Mouse (Mus musculus) MEL (cell line): ENCODE measurements around the gene Srsf2. TPM values are rescaled to one million over a fixed set of nuclear protein-coding genes. Genes with fewer than 3 reads are reported as not detected.
A peak's percentile ranks its signal among the peaks of the same experiment; 100 is the strongest.

ENCODE experiments used
- DNase-seq: peaks from one replicate; pipeline ENCODE4 v3.0.0; 2011; ENCODE audit warnings: low read depth, low spot score
- H3K27ac ChIP-seq: 2 replicates; pipeline ENCODE4 v1.5.1; 2012; ENCODE audit warnings: low read depth, mild to moderate bottlenecking, control low read depth, low read length, moderate library complexity; ENCODE audit not compliant: control insufficient read depth
- H3K27me3 ChIP-seq, 2 experiments: fragments of 150-350 bp in 1 of 2; sonication (generic) in 1 of 2; 2 replicates each; pipeline ENCODE4 v1.6.1; 2012; ENCODE audit warnings: low read length in 2 of 2, mild to moderate bottlenecking in 2 of 2, improper control_type of control experiment in 1 of 2, moderate library complexity in 1 of 2; ENCODE audit not compliant: insufficient read depth in 2 of 2, control insufficient read depth in 1 of 2
- H3K36me3 ChIP-seq, 2 experiments: 2 replicates each; pipeline ENCODE4 v1.6.1; 2012 to 2014; ENCODE audit warnings: low read length in 2 of 2, improper control_type of control experiment in 1 of 2, inconsistent platforms in 1 of 2, mild to moderate bottlenecking in 1 of 2; ENCODE audit not compliant: insufficient read depth in 2 of 2, control insufficient read depth in 1 of 2
- H3K4me1 ChIP-seq, 2 experiments: fragments of 150-350 bp in 1 of 2; sonication (generic) in 1 of 2; 2 replicates each; pipeline ENCODE4 v1.6.1; 2012; ENCODE audit warnings: low read length in 2 of 2, improper control_type of control experiment in 1 of 2, mild to moderate bottlenecking in 1 of 2; ENCODE audit not compliant: insufficient read depth in 2 of 2, control insufficient read depth in 1 of 2
- H3K4me3 ChIP-seq, 2 experiments: fragments of 150-350 bp in 1 of 2; sonication (generic) in 1 of 2; 2 replicates each; pipeline ENCODE4 v1.5.1; 2012; ENCODE audit warnings: low read depth in 2 of 2, low read length in 2 of 2, mild to moderate bottlenecking in 2 of 2, moderate library complexity in 2 of 2, control low read depth in 1 of 2, improper control_type of control experiment in 1 of 2; ENCODE audit not compliant: control insufficient read depth in 1 of 2, insufficient read depth in 1 of 2
- H3K79me2 ChIP-seq: 2 replicates; pipeline ENCODE4 v1.6.1; 2012; ENCODE audit warnings: mild to moderate bottlenecking, low read length, moderate library complexity; ENCODE audit not compliant: control insufficient read depth, poor library complexity, insufficient read depth
- H3K9ac ChIP-seq: 2 replicates; pipeline ENCODE4 v1.6.1; 2012; ENCODE audit warnings: low read depth, mild to moderate bottlenecking, control low read depth, low read length, moderate library complexity; ENCODE audit not compliant: control insufficient read depth, poor library complexity, severe bottlenecking
- H3K9me3 ChIP-seq: fragments of 150-350 bp; sonication (generic); replicated peaks from 2 replicates; pipeline ENCODE4 v1.6.1; 2012; ENCODE audit warnings: mild to moderate bottlenecking, low read length, improper control_type of control experiment, moderate library complexity; ENCODE audit not compliant: insufficient read depth
- CHD2 ChIP-seq: IDR thresholded peaks from 2 replicates; pipeline ENCODE4 v1.6.1; 2011; ENCODE audit warnings: low read length, improper control_type of control experiment
- EP300 ChIP-seq, 2 experiments: IDR thresholded peaks; 2 replicates each; pipeline ENCODE4 v1.6.1; 2011; ENCODE audit warnings: improper control_type of control experiment in 2 of 2, low read length in 2 of 2, low read depth in 1 of 2, mild to moderate bottlenecking in 1 of 2
- MAX ChIP-seq: IDR thresholded peaks from 2 replicates; pipeline ENCODE4 v1.6.1; 2011; ENCODE audit warnings: low read length, improper control_type of control experiment
- POLR2A ChIP-seq, 2 experiments: IDR thresholded peaks; 2 replicates each; pipeline ENCODE4 v1.6.1; 2011 to 2012; ENCODE audit warnings: low read length in 2 of 2, mild to moderate bottlenecking in 2 of 2, control low read depth in 1 of 2, improper control_type of control experiment in 1 of 2, low read depth in 1 of 2, moderate library complexity in 1 of 2; ENCODE audit not compliant: control insufficient read depth in 1 of 2, insufficient read depth in 1 of 2, poor library complexity in 1 of 2
- RAD21 ChIP-seq: IDR thresholded peaks from 2 replicates; pipeline ENCODE4 v1.6.1; 2011; ENCODE audit warnings: mild to moderate bottlenecking, low read depth, low read length, improper control_type of control experiment
- USF2 ChIP-seq, 2 experiments: IDR thresholded peaks; 2 replicates each; pipeline ENCODE4 v1.6.1; 2011 to 2012; ENCODE audit warnings: improper control_type of control experiment in 2 of 2, low read length in 2 of 2, borderline replicate concordance in 1 of 2, inconsistent platforms in 1 of 2, low read depth in 1 of 2, mild to moderate bottlenecking in 1 of 2; ENCODE audit not compliant: insufficient read depth in 1 of 2
- ZNF384 ChIP-seq: IDR thresholded peaks from 2 replicates; pipeline ENCODE4 v1.6.1; 2012; ENCODE audit warnings: low read depth, mild to moderate bottlenecking, inconsistent platforms, low read length, improper control_type of control experiment
- polyA plus RNA-seq, 2 experiments: library from polyadenylated mRNA; stranded (reverse) in 1 of 2; unstranded in 1 of 2; fragments of >175 nt in 1 of 2; fragments of >200 nt in 1 of 2; gene quantifications; 2 replicates each; pipeline versions ENCODE4 v1.2.1 to v1.2.4; 2012; ENCODE audit warnings: low replicate concordance in 2 of 2, low read depth in 1 of 2; ENCODE audit not compliant: insufficient read length in 2 of 2, insufficient read depth in 1 of 2, missing spikeins in 1 of 2
- total RNA-seq: library from RNA; depleted of rRNA; stranded (reverse); fragments of 300-350 nt; gene quantifications from 2 replicates; pipeline ENCODE4 v1.2.3, GENCODE M21; 2012

Srsf2 gene
- total and polyA plus RNA-seq, 3 experiments = 257 to 1,128 (median 453) TPM

DNA sequence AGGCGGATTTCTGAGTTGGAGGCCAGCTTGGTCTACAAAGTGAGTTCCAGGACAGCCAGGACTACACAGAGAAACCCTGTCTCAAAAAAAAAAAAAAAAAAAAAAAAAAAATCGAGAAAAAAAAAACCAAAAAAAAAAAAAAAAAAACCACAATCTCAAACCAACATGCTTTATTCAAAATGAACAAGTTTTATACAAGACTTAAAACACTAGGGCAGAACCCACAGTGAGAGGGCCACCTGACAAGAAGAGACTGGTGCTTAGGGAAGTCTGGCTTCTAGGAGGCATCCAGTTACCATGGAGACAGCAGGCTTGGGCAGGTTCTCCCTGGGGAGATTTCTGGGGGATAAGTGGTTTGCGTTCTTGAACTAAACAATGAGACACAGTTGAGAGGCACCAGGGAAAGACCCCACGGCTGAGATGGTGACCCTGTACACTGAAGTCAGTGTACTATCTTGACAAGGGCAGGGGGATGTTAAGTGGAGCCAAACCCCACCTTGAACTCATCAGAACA is 20.7 kb downstream of the Srsf2 start:
- H3K9ac ChIP-seq = no peak overlapping the region
- no peaks in the 10 kb centered on the region for H3K27me3 ChIP-seq
- H3K79me2 ChIP-seq = no peaks in the 10 kb centered on the region; the same call in 1 of the 2 replicates
- peaks cover 6 to 18% of the 10 kb centered on the region in 2 experiments for H3K36me3 ChIP-seq
- no peak overlapping the region for H3K27ac ChIP-seq
- peaks cover 5 to 27% of the 10 kb centered on the region in 2 experiments for H3K4me1 ChIP-seq
- H3K9me3 ChIP-seq = no peaks in the 10 kb centered on the region
- peak; percentile 42 for DNase-seq
- TF ChIP-seq EP300 (IDR thresholded peaks at IDR 0.05; ENCODE audit: low read depth in 1 of 2, low read length in 2 of 2) (no peak), ZNF384 (peak; percentile 87; the same call in 1 of the 2 replicates)
- TF ChIP-seq, all 39 proteins: peak for 1
- no peak overlapping the region for H3K4me3 ChIP-seq

DNA sequence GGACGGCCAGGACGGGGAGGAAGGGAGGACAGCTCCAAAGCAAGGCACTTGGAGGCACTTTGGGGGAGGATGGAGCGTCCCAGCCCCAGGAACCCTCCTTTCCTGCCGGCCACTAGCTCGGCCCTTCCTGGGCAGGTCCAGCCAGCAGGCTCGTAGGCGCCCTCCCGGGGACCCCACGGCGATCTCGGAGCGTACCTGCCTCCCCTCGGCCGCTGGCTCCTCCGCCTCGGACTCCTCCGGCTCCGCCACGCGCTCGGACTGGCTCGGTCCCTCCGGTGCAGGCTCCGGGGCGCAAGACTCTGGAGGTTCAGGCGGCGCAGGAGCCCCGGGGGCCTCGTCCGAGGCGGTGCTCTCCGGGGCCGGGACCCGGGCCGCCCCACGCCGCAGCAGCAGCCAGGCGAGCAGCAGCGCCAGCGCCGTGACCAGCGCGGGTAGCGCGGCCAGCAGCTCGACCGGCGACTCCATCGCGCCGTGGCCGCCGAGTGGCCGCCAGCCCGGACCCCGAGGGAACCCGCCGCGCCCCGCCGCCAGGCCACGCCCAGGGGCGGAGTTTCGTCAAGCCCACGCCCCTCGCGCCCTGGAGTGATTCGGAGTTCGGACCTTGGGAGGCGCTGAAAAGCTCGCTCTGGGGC is 25.2 kb downstream of the Srsf2 start, which contains the start of gene Mxra7:
Gene Mxra7, minus strand, starts transcription at position 513 of the 632 bp plus-strand sequence.
- H3K79me2 ChIP-seq = no peaks in the 10 kb centered on the region
- no peaks in the 10 kb centered on the region for H3K36me3 ChIP-seq
- H3K27ac ChIP-seq = no peak within 1 kb of the TSS
- no peak for TF ChIP-seq USF2 (IDR thresholded peaks at IDR 0.05; ENCODE audit: borderline replicate concordance in 1 of 2, insufficient read depth in 1 of 2, low read depth in 1 of 2, low read length in 2 of 2)
- peak in 1 of 2 experiments; percentile 47; a peak in 1 of 4 replicates for TF ChIP-seq POLR2A (IDR thresholded peaks at IDR 0.05; ENCODE audit: control insufficient read depth in 1 of 2, insufficient read depth in 1 of 2, low read depth in 1 of 2, low read length in 2 of 2, poor library complexity in 1 of 2)
- no peak for TF ChIP-seq RAD21
- no peaks in the 10 kb centered on the region for H3K9me3 ChIP-seq
- H3K27me3 ChIP-seq = no peaks in the 10 kb centered on the region; a peak in 1 of 4 replicates
- H3K9ac ChIP-seq = peak within 1 kb of the TSS; percentile 66
- peak within 1 kb of the TSS; percentile 45 to 75 for H3K4me3 ChIP-seq
- DNase-seq = peak; percentile 52
- peaks cover 0 to 7% of the 10 kb centered on the region in 2 experiments; a peak in 2 of 4 replicates for H3K4me1 ChIP-seq

DNA sequence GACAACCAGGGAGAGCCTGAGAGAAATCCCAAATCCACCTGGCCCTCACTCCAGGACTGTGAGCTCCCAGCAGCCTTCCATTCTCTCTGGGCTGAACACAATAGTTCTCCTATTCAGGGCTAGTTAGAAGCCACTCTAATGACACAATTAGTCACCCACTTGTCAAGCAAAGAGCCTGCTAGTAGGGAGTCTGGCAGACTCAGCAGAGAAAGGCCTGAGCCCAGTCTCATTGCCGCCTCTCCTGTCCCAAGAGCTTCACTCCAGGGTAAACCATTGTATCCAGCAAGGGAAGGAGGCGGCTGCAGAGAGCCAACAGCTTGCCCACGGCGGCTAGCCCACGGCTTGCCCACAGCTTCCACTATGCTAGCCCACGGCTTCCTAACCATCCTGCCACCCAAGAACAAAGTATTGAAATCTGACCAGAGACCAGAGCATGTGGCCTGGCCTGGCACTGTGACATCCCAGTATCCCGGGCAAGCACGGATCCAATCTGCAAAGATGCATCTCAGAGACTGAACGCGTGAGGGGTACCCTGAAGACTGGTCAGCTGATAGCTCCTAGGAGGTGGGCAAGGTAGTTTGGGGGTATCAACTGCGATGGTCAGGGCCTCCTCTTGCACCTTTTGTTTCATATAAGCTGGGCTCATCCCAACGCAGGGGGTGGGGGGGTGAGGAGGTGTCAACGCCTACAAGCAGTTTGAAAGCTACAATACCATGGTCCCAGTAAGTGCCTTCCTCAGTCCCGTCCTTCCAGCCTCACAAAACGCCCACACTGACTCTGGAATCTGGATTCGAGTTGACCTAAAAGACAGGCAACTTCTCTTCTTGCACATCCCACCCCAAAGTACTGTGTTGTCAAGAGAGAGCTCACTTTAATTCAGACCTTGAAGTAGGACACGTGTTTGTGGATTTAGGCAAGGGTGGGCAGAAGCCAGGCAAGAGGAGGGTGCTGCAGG is 26.1 kb downstream of the Srsf2 start:
- peak overlapping the region; percentile 45 to 75 for H3K4me3 ChIP-seq
- no peaks in the 10 kb centered on the region; a peak in 2 of 4 replicates for H3K27me3 ChIP-seq
- H3K36me3 ChIP-seq = no peaks in the 10 kb centered on the region
- H3K9me3 ChIP-seq = no peaks in the 10 kb centered on the region
- no peak for DNase-seq
- TF ChIP-seq MAX (0 out of 2 replicates have a peak, but pooled peaks have one; percentile 33), CHD2 (no peak)
- no peaks in the 10 kb centered on the region for H3K79me2 ChIP-seq
- H3K27ac ChIP-seq = no peak overlapping the region
- peak overlapping the region; percentile 66; the same call in 1 of the 2 replicates for H3K9ac ChIP-seq
- peaks cover 0 to 7% of the 10 kb centered on the region in 2 experiments; a peak in 2 of 4 replicates for H3K4me1 ChIP-seq
